Mouse (Mus musculus): Measurements from ENCODE around the gene Mapkapk2.

Mapkapk2 gene

GRCm38 (mm10) chr1:131110525-131111106 lies 13.0 kb upstream of the Mapkapk2 start:
- DNase-seq: no peak

GRCm38 (mm10) chr1:131107575-131108308 lies 10.1 kb upstream of the Mapkapk2 start:
- DNase-seq: no peak

GRCm38 (mm10) chr1:131103776-131104424 lies 6.3 kb upstream of the Mapkapk2 start:
- no peak for DNase-seq

GRCm38 (mm10) chr1:131100808-131101207 lies 3.2 kb upstream of the Mapkapk2 start:
- DNase-seq: no peak

GRCm38 (mm10) chr1:131096803-131097699 lies 575 bp downstream of the Mapkapk2 start:
- peak; percentile 41 to 47 for DNase-seq

- DNase-seq: no peak
Measured at GRCm38 (mm10) chr1:131096132-131096695, 1.4 kb downstream of the Mapkapk2 start.

- DNase-seq: no peak
Measured at GRCm38 (mm10) chr1:131095574-131095973, 2.1 kb downstream of the Mapkapk2 start.

GRCm38 (mm10) chr1:131093889-131094288 lies 3.7 kb downstream of the Mapkapk2 start:
- no peak for DNase-seq

- DNase-seq: no peak
Measured at GRCm38 (mm10) chr1:131092846-131093245, 4.8 kb downstream of the Mapkapk2 start.

GRCm38 (mm10) chr1:131092173-131092572 lies 5.5 kb downstream of the Mapkapk2 start:
- no peak for DNase-seq

GRCm38 (mm10) chr1:131091481-131091880 lies 6.1 kb downstream of the Mapkapk2 start:
- no peak for DNase-seq

- no peak for DNase-seq
Measured at GRCm38 (mm10) chr1:131090877-131091276, 6.7 kb downstream of the Mapkapk2 start.

GRCm38 (mm10) chr1:131090261-131090660 lies 7.4 kb downstream of the Mapkapk2 start:
- DNase-seq: no peak

- no peak for DNase-seq
Measured at GRCm38 (mm10) chr1:131089525-131090127, 8.0 kb downstream of the Mapkapk2 start.

- no peak for DNase-seq
Measured at GRCm38 (mm10) chr1:131088547-131088946, 9.1 kb downstream of the Mapkapk2 start.

- no peak for DNase-seq
Measured at GRCm38 (mm10) chr1:131086907-131087306, 10.7 kb downstream of the Mapkapk2 start.

- no peak for DNase-seq
Measured at GRCm38 (mm10) chr1:131085957-131086739, 11.5 kb downstream of the Mapkapk2 start.

- DNase-seq: no peak
Measured at GRCm38 (mm10) chr1:131085272-131085671, 12.4 kb downstream of the Mapkapk2 start.

GRCm38 (mm10) chr1:131084289-131084688 lies 13.3 kb downstream of the Mapkapk2 start:
- DNase-seq: no peak

GRCm38 (mm10) chr1:131083609-131084008 lies 14.0 kb downstream of the Mapkapk2 start:
- no peak for DNase-seq

GRCm38 (mm10) chr1:131083122-131083521 lies 14.5 kb downstream of the Mapkapk2 start:
- no peak for DNase-seq

Measured in cerebellum, postnatal 36 days (tissue).